Mouse (Mus musculus) CD4-positive, CD25-positive, alpha-beta regulatory T cell, adult 9 weeks (primary cell): ENCODE measurements around the gene Ercc6. TPM values are rescaled to one million over a fixed set of nuclear protein-coding genes. Genes with fewer than 3 reads are reported as not detected.

ENCODE experiments used
- polyA plus RNA-seq: library from polyadenylated mRNA; unstranded; fragments of 100-300 nt; shearing (Covaris generic); gene quantifications from one replicate; pipeline ENCODE4 v1.2.1, GENCODE M21; 2017

The Ercc6 gene
- 40.8 TPM for polyA plus RNA-seq

GRCm38 (mm10) chr14:32513336-32514032 lies at the start of gene Ercc6:
Gene Ercc6 (plus strand): TSS chr14:32513521.

GRCm38 (mm10) chr14:32464601-32465505 lies 48.5 kb upstream of the Ercc6 start, which contains the start of gene Slc18a3:
Gene Slc18a3 (minus strand): TSS chr14:32464850.

GRCm38 (mm10) chr14:32465889-32466288 lies 47.4 kb upstream of the Ercc6 start, which contains the start of gene Chat:
Gene Chat (minus strand): TSS chr14:32465989.

GRCm38 (mm10) chr14:32599290-32600041 lies 86.1 kb downstream of the Ercc6 start, which contains the start of gene Prrxl1:
Gene Prrxl1 (plus strand): TSS chr14:32599407.

Other genes starting within 250 kb of the Ercc6 start
- gene Ogdhl, start 191.5 kb upstream of the Ercc6 start, polyA plus RNA-seq = 0.26 TPM
- not detected for gene 1700024G13Rik, start 125.1 kb upstream of the Ercc6 start, polyA plus RNA-seq
- not detected for gene Slc18a3, start 48.7 kb upstream of the Ercc6 start, polyA plus RNA-seq
- not detected for gene Chat, start 47.5 kb upstream of the Ercc6 start, polyA plus RNA-seq
- gene Prrxl1, start 85.9 kb downstream of the Ercc6 start, polyA plus RNA-seq = not detected
- not detected for gene 3425401B19Rik, start 171.8 kb downstream of the Ercc6 start, polyA plus RNA-seq